Mouse (Mus musculus) gastrocnemius, postnatal 36 days (tissue): ENCODE results near the gene Pgc. TPM values are rescaled to one million over a fixed set of nuclear protein-coding genes. Genes with fewer than 3 reads are reported as not detected.

Experiments used
- DNase-seq, 2 experiments: peaks; one replicate each; pipeline ENCODE4 v3.0.0; 2022
- intact Hi-C: fragments of 180-260 bp; cut with DNase I; formaldehyde crosslinking; loops from one replicate; pipeline ENCODE4 v1.15.1; 2025
- total RNA-seq, 2 experiments: library from RNA; stranded (reverse); gene quantifications; 2 replicates each; pipeline ENCODE4 v1.2.3; 2021

Gene Pgc
- total RNA-seq, 2 experiments from 2014 or later, result not detected

DNA sequence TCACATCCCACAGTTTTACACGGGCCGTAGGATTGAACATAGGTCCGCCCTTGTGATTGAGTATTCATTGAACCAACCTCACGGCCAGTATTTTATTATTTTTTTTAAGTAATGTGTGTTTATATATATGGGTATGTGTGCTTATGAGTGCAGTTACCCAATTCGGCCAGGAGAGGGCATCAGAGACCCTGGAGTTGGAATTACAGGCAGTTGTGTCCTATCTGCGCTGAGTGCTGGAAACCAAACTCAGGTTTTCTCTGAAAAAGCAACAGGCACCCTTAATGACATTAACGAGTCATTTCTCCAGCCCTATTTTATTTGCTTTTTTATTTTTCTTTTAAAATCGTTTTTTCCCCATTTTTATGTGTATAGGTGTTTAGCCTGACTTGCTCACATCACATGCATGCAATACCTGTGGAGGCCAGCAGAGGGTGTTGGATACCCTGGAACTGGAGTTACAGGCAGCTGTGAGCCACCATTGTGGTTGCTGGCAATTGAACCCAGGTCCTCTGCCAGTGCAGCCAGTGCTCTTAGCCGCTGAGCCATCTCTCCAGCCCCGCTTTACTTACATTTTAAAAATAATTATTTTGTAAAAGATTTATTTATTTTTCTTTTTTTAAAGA, 18.2 kb downstream of the Pgc start:
- intact Hi-C loops, result no loop called here
- no peak for DNase-seq

DNA sequence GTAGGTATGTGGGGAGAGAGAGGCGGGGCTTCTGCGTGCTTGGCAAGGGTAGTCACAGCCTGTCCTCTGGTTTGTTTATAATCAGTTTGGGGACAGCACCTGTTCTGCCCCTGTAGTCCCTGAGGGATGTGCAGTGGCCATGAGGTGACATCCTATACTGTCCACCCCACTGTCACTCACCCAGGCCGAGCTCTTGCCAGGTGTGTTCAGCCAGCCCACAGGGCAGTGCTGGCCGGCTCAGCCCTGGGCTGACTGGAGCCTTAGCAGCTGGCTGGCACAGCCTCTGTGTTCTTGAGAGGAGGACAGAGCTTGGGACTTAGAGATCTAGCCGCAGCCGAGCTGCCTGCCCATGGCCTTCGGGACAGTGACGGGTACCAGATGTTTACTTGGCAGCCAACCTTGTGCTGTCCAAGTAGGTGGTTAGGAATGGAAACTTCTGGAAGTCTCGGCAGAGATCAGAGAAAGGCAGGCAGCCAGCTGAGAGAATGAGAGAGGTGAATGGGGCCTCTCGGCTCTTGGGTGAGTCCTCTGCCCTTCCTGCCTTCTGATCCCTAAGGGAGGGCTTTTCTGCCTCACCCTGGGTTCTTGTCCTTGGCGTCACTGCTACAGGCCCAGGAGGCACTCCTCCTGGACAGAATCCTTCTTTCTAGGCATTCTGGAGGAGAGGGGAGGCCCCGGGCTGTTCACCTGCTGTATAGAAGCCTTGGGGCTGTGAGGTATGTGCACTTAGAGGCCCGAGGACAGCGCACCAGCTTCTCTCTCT, 22.3 kb downstream of the Pgc start:
- intact Hi-C loops, result loop anchor here (2.0 kb wide), 1 partner anchor 14 kb away; no protein-coding TSS in a partner anchor
- peak; percentile 62 to 76 for DNase-seq

DNA sequence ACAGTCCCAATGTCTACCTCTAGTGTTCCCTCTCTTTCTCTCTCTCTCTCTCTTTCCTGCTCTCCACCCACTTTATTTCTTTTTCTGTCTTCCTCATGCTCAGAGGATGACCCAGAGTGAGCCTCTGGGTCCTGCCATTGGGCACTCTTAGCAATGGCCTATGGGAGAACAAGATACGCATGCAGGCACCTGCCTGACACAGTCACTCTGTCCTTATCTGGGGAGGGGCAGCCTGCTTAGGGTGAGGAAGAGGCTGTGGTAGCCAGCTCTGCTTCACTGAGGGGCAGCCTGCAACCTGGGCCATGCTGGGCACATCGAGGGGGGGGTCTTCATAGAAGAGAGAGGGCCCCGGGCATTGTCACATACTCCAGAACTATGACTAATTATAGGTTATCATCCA, 23.0 kb downstream of the Pgc start:
- intact Hi-C loops, result loop anchor here (2.0 kb wide), 1 partner anchor 13 kb away; no protein-coding TSS in a partner anchor
- no peak for DNase-seq

DNA sequence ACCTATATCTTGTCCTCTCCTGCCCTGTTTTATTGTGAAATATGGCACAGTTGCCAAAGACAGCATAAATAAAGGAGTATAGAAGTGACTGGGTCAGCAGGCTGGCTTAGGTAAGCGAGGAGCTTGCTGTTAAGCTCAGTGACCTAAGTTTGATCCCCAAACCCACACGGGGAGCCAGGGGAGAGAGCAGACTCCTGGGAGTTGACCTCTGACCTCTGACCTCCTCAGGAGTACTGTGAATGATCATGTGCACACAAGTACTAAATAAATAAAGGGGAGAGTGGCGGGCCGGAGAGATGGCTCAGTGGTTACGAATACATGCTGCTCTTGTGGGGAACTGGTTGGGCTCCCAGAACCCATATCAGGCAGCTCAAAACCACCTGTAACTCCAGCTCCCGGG, 23.5 kb downstream of the Pgc start:
- no peak for DNase-seq
- intact Hi-C loops, result no loop called here

DNA sequence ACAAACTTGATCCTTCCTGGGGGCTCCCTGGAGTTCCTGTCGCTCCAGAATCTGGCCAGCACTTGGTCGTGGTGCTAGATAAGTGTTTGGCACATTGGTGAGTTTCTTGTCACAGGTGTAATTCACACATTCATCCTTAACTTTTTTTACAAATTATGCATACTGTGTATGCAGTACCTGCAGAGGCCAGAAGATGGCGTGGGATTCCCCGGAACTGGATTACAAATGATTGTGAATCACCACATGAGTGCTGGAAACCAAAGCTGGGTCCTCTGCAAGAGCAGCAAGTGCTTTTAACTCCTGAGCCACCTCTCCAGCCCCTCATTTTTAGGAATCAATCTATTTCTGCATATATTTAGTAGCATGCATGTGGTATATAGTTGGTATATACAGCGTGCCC, 25.2 kb downstream of the Pgc start:
- intact Hi-C loops, result no loop called here

DNA sequence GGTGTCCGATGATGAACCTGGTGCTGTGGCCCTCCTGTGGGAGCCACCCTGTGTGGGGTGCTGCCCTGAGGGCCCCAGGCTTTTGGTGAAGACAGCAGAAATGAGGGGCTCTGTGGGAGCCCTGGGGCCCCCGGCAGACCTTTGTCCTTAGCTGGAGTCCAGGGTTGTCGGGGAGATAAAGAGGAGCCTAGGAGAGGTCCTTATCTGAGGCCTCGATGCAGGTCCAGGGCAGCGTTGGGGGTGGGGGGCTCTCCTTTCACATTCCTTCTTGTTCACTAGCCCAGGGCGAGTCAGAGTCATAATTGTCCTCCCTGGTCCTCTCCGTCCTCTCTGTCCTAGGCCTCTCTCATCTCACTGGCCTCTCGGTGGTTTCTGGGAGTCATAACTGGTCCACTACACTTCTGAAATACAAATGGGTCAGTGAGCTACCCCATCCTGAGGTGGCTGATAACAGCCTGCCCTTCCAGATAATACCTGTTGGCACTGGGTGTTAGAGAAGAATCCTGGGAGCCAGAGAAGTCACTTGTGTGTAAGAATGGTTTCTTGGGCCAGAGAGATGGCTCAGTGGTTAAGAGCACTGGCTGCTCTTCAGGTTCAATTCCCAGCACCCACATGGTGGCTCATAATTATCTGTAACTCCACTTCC, 26.6 kb downstream of the Pgc start:
- DNase-seq, result no peak
- intact Hi-C loops, result no loop called here

More for the DNA sequence above, 25.2 kb downstream of the Pgc start:
- no peak for DNase-seq

DNA sequence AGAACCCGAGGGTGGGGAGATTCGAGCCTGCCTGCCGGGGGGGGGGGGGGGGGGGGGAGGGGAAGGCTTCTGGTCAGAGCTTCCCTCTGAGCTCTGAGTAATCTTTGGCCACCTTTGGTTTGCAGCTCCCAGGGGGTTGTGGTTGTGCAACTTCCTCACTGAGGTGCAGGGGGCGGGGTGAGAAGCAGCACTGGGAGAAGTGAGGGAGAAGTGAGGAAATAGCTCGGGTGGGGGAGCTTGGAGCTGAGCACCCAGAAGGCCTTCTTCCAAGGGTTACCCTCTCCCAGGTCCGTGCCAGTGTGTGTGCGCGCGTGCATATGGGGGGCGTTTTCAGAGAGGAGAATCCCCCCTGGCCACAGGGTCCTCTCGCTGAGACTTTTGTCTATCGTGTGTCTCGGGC, 27.6 kb downstream of the Pgc start:
- peak in 1 of 2 experiments; percentile 76 for DNase-seq
- intact Hi-C loops, result no loop called here

DNA sequence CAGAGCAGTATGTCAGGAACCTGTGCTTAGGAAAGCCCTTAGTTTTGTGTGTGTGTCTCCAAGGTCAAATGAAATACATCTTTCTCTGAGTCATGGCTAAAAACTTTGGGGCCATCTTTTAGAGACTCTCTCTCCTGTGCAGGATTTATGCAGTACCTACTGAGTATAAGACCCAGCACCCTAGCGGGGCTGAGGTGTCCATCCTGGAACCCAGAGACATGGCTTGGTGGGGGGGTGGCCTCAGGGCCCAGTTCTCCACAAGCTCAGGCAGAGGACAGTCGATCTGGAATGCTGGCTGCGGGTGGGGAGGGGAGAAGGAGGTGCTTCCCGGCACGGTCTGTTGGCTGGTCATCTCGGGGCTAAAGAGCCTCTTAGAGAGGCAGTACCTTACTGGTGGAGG, 29.7 kb downstream of the Pgc start:
- intact Hi-C loops, result no loop called here
- DNase-seq, result no peak

DNA sequence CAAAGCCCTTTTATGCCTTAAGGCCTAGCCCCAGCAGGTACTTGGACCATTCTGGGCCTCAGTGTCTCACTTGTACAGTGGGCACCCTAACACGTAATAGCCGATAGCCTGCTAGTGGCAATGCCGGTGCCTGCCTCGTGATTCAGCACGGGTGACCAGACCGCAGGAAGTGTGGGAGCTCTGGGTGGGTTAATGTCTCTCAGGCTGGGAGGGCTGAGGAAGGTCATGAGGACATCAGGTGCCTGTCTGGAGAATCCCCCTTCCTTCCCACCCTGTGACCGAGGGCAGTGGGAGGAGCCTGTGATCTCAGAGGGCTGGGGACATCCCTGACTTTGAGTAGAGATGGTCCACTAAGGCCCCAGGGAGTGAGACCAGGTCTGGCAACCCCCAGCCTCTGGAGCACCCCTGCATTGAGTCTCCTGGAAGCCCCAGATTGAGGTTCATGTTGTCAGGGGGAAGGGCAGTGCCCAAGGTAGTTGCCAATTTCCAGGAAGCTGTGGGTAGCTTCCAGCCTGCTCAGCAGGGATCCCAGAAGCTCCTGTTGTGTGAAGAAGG, 30.5 kb downstream of the Pgc start:
- DNase-seq, result no peak

DNA sequence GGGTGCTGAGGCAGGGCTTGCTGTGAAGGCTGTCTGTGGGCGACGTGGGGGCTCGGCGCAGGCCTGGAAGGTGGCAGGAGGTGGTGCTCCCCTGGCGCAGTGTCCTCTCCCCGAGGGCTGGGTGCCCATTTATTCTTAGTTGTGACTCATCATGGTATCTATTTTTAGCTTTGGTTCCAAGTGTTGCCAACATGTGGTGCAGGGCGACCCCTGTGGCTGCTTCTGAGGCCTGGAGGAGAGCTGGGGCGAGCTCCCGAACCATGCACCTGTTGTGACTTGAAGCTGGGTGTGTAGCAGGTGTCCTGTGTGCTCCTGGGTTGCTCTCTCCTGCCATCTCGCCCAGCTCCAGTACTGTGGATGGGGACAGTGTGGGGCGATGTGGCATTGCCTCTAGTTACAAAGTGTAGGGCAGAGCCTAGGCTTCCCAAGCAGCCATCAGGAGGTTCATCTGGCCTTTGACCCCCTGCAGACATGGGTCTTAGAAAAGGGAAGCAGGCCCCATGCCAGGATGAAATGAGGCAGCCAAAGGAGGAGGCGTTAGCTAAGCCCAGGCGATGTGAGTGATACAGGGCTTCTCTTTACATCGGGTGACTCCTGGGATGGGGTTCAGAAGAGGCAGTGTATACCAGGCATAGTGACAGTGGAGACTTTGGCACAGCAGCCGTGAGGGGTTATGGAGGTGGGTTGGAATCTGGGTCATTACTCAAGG, 33.2 kb downstream of the Pgc start:
- DNase-seq, result peak in 1 of 2 experiments; percentile 72
- intact Hi-C loops, result no loop called here

More for the DNA sequence above, 30.5 kb downstream of the Pgc start:
- intact Hi-C loops, result no loop called here

DNA sequence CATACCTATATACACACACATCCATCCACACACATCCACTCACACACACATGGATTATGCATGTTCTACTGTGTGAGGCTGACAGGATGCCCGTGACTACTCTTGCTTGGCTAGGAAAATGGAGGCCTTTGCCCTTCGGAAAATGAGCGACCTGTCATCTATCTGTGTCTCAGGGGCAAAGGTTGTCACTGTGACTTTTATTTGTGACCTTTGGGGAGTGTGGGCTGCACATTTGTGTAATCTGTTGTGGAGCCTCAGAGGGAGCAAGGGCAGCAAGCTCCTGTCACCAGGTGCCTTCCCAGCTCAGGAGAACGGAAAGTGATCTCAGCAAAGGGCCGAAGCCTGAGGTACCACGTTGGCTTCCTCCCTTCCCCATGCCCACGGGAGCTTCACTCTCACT, 35.4 kb downstream of the Pgc start:
- intact Hi-C loops, result loop anchor here (2.0 kb wide), 1 partner anchor 13 kb away; no protein-coding TSS in a partner anchor
- DNase-seq, result no peak

DNA sequence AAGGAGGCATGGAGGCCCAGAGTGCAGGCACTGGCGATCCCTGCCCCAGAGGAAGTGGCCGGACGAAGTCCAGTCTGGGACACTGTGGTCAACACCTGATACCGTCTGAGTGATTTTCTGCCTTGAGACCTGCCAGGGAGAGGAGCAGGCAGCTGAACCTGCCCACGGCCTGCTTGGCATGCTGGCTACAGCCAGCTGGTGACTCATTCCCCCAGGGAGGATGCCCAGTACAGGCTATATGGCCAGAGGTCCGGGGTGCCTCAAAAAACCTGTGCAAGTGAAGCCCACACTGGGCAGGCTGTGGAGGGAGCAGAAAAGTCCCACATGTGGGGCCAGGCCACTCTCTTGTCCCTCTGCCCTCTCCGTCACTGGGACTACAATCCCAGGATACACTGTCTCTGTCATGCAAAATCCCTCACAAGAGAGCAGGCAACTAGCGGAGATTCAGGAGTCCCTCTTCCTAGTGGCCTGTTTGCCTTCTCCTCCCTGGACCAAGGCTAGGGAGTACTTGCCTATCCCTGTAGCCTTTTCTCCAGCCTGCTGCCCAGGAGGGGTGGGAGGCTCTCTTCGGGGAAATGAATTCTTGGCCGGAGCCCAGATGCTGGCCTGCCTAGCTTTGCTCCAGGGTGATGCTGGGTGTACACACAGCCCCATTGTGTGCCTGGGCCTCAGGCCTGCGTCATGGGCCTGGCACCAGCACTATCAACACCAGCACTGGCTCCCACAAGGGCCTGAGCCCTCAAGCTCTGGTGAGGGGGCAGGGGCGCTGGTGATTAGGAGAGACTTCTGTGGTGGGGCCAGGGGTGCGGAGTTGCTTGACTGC, 36.1 kb downstream of the Pgc start:
- intact Hi-C loops, result loop anchor here (2.0 kb wide), 1 partner anchor 14 kb away; no protein-coding TSS in a partner anchor
- DNase-seq, result peak; percentile 60 to 62

DNA sequence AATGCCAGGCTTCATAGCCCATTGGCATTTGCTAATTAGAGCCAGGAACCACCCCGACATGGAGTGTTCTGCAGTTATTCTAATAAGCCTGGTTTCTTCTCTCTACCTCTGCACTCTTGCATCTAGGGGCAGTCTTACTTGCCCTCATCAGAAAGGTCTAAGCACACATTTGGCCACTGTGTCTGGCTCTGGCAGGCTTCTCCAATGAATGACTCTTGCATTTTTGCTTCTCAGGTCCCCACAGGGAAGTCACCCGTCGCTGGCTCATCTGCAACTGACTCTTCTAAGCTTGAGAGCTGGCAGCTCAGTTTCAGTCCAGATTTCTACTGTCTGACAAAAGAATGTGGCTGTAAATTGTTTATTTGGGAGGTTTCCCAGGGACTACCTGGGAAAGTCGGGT, 39.3 kb downstream of the Pgc start:
- intact Hi-C loops, result no loop called here
- DNase-seq, result no peak

DNA sequence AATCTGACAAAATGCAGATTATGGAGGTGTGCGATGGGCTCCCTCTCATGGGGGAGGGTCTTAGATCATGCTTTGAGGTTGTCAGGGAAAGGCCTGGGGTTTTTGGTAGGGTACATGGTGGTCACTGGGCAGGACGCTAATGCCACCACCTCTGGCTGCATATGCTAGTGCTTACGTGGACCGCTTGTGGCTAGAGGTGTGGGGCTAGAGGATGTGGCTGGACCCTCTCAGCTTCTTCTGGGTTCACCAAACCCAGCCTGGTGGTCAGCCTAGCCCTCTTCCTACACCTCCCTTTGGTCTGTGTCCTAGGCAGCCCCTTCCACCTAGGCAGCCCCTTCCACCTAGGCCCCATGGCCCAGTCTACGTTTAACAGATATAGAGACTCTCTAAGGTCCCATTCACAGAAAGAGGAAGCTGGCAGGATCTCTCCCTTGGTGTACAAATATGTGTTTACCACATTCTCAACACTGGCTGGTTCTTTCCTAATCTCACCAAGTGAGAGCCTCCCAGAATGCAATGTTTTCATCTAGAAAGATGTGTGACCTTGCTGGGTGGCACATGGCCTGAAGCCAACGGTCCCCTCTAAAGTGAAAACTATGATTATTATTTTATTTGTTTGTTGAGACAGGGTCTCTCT, 39.9 kb downstream of the Pgc start:
- no peak for DNase-seq
- intact Hi-C loops, result no loop called here

DNA sequence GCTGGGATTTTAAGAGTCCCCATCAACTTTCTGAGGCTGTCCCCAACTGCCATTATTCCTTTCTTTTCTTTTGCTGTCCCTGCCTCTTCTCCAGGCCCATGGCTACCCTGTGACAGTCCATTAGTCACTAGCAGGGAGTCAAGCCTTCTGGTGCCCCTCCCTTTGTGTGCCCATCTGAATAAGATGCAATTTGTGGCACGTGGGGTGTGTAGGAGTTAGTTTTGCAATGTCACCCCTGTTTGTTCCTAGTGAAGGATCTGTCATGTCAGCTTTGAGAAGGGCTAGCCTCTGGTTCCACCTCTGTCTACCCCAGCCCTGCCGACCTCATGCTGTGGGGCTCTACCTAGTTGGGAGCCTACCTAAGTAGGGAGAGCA, 40.4 kb downstream of the Pgc start:
- DNase-seq, result no peak
- intact Hi-C loops, result no loop called here

DNA sequence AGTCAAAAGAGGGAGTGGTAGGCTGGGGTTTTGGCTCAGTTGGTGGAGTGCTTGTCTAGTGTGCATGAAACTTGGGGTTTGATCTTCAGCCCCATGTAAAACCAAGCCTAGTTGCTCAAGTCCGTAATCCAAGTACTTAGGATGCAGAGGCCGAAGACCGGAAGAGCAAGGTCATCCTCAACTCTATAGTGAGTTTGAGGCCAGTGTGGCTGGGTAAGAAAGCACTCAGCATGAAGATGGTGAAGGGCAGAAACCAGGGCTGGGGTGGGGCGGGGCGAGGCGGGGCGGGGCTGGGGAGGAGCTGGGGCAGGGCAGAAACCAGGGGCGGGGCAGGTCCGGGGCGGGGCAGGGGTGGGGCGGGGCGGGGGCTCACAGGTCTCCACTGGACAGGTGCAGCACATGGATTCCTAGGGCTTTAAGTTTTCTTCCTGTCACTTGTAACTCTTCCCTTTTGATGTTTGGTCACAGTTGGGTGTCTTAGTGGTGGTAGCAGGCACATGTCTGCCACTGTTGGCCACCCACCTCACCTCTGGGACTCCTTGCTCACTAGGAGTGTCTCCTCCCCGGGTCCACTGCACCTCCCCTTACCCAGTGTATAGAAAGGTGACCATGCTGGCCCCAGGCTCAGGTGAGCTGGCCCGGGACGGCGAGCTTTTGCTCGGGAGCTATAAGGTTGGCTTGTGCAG, 41.0 kb downstream of the Pgc start:
- no peak for DNase-seq
- intact Hi-C loops, result no loop called here

DNA sequence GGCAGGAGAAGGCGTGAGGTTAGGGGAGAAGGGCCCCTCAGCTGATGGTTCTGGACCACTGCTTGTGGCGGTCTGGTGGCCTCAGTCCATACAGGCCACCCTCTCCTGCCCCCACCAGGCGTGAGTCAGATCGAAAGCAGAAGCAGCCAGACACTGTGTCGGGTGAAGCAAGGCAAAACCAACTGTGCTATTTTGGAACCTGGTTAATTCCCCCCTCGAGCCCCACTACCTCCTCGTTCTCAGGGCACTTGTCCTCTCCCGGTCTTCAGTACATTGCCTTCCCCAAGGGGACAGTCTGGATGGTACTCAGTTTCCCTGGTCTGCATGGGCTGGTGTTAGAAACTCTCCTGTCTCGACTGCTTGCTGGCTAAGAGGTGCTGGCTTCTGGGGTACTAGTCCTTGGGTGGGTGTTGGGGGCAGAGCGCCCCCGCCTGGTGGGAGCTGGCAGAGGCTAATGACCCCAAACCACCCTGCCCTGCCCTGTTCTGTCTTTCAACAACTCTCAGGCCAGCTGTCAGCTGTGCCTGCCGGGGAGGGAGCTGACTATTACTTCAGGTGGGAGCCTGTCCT, 42.1 kb downstream of the Pgc start:
- intact Hi-C loops, result no loop called here
- DNase-seq, result peak; percentile 60 to 72
